Mouse (Mus musculus) neural tube, embryonic 12.5 days (tissue): ENCODE measurements around the gene Pfkp. TPM values are rescaled to one million over a fixed set of nuclear protein-coding genes. Genes with fewer than 3 reads are reported as not detected.

Experiments
- ATAC-seq: fragments of 200-750 bp; cut with Nextera tagmentation; 2 replicates; pipeline ENCODE4 v1.8.0; 2017; ENCODE audit warnings: low read depth, mild to moderate bottlenecking, moderate TSS enrichment, moderate library complexity; ENCODE audit not compliant: low FRiP score
- H3K27ac ChIP-seq: fragments of 300-500 bp; sonication (generic); 2 replicates; pipeline ENCODE4 v1.5.1; 2016
- H3K27me3 ChIP-seq: fragments of 300-500 bp; sonication (generic); replicated peaks from 2 replicates; pipeline ENCODE4 v1.6.1; 2016; ENCODE audit warnings: mild to moderate bottlenecking
- H3K36me3 ChIP-seq: fragments of 300-500 bp; sonication (generic); 2 replicates; pipeline ENCODE4 v1.6.1; 2016; ENCODE audit warnings: mild to moderate bottlenecking
- H3K4me1 ChIP-seq: fragments of 300-500 bp; sonication (generic); 2 replicates; pipeline ENCODE4 v1.6.1; 2016
- H3K4me2 ChIP-seq: fragments of 300-500 bp; sonication (generic); replicated peaks from 2 replicates; pipeline ENCODE4 v1.6.1; 2016; ENCODE audit warnings: mild to moderate bottlenecking
- H3K4me3 ChIP-seq: fragments of 300-500 bp; sonication (generic); 2 replicates; pipeline ENCODE4 v1.5.1; 2016
- H3K9ac ChIP-seq: fragments of 300-500 bp; sonication (generic); 2 replicates; pipeline ENCODE4 v1.6.1; 2016; ENCODE audit warnings: mild to moderate bottlenecking
- H3K9me3 ChIP-seq: fragments of 300-500 bp; sonication (generic); 2 replicates; pipeline ENCODE4 v1.6.1; 2016; ENCODE audit warnings: mild to moderate bottlenecking
- WGBS: fragments of 180-500 bp; shearing (Covaris S2); methylation state at CpG from one replicate; pipeline ENCODE4 v1.1.7; 2016; 5-methylcytosine and 5-hydroxymethylcytosine counted together
- polyA plus RNA-seq: library from polyadenylated mRNA; unstranded; fragments of >200 nt; fragmentation: Nextera tagmentation; extraction: Ambion mirVana; gene quantifications from 2 replicates; pipeline ENCODE4 v1.2.1, GENCODE M21; 2016

Pfkp gene
- polyA plus RNA-seq, 1 experiment from 2014 or later, result 105 TPM

DNA sequence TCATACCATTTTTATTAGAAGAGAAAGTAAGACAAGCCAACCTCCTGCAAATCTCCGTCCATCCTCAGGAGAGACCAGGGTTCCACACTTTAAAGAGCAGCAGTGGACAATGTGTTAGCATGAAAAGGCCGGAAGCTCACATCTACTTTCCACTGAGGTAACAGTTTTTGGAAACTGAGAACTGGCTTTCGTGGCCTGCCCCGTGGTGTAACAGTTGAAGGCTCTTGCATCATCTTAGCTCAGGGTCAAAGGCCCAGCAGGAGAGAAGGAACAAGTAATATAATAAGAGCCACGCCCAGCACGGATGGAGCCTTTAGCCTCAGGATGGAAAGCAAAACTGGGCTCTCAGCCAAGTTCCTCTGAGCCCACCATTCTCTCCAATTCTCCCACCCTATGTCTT is 12.1 kb downstream of the Pfkp start:
- H3K36me3 ChIP-seq, result no peaks in the 10 kb centered on the region
- no peaks in the 10 kb centered on the region for H3K9me3 ChIP-seq
- peaks cover 7% of the 10 kb centered on the region; the same call in 1 of the 2 replicates for H3K4me1 ChIP-seq
- H3K4me2 ChIP-seq, result no peak overlapping the region
- no peak overlapping the region for H3K9ac ChIP-seq
- no peak overlapping the region for H3K27ac ChIP-seq
- no peak overlapping the region for H3K4me3 ChIP-seq
- ATAC-seq, result no peak
- 81% methylated on average over 6 of the region's 6 CpGs for WGBS
- no peaks in the 10 kb centered on the region for H3K27me3 ChIP-seq

DNA sequence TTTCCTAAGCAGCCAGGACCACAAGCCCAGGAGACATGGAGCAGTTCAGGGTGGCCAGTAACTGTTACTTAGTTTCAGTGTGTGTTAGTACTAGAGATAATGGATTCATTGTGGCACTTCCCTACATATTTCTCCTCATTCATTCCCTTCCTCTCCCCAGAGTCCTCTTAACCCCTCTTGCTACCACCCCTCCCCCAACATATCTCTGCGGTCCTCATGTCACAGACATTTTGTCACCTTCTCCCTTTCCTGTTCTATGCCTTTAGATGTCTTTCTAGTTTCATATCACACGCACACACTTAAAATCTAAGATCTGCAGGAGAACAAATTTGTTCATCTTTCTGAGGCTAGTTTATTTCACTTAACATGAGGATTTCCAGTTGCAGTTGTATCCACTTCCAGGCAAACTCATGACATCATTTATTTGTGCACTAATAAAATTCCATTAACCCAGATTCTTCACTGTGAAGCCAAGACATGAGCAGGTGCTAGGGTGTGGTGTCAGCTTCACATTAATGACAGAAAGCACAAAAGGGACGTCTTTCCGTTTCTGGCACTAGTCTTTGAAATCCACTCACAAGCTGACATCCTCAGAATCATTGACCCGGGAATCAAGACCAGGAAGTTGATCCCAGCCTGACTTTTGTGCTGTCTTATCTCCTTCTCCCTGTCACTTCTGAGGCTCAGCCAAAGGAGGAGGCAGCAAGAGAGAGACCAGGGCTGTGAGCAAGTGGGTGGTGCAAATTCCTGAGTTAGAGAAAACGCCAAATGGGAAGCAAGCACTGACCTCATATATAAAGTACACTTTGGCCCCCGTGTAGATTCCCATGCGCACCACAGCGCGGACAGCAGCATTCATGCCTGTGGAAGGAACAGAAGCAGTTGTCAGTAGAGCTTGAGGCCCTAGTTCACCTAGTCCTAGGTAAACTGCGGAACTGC is 13.2 kb downstream of the Pfkp start:
- H3K4me1 ChIP-seq, result peaks cover 7% of the 10 kb centered on the region; the same call in 1 of the 2 replicates
- ATAC-seq, result no peak
- H3K4me2 ChIP-seq, result no peak overlapping the region
- 83% methylated on average over 11 of the region's 11 CpGs for WGBS
- no peak overlapping the region for H3K27ac ChIP-seq
- no peak overlapping the region for H3K4me3 ChIP-seq
- H3K27me3 ChIP-seq, result no peaks in the 10 kb centered on the region
- no peak overlapping the region for H3K9ac ChIP-seq
- H3K36me3 ChIP-seq, result no peaks in the 10 kb centered on the region
- no peaks in the 10 kb centered on the region for H3K9me3 ChIP-seq

DNA sequence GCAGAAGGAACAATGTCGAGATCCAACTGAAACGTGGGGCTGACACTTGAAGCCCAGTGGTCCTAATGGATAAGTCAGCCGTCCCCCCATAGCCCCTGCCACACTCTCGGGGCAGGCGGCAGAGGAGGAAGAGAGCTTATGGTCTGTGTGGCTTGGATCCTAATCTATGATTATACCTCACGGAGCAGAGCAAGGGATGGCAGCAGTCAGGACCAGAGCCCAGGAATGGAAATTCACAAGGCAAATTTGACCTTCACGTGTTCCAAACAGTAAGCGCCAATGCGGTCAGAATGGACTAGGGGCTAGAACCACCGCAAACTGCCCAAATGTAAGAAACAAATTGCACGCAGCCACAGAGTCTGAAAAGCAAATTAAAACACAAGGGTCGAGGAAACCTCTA is 14.5 kb downstream of the Pfkp start:
- H3K9ac ChIP-seq, result no peak overlapping the region
- H3K36me3 ChIP-seq, result no peaks in the 10 kb centered on the region
- no peaks in the 10 kb centered on the region for H3K27me3 ChIP-seq
- peaks cover 7% of the 10 kb centered on the region; the same call in 1 of the 2 replicates for H3K4me1 ChIP-seq
- WGBS, result 88% methylated on average over 12 of the region's 12 CpGs
- no peak overlapping the region for H3K4me2 ChIP-seq
- H3K4me3 ChIP-seq, result no peak overlapping the region
- no peak for ATAC-seq
- H3K9me3 ChIP-seq, result no peaks in the 10 kb centered on the region
- H3K27ac ChIP-seq, result no peak overlapping the region

DNA sequence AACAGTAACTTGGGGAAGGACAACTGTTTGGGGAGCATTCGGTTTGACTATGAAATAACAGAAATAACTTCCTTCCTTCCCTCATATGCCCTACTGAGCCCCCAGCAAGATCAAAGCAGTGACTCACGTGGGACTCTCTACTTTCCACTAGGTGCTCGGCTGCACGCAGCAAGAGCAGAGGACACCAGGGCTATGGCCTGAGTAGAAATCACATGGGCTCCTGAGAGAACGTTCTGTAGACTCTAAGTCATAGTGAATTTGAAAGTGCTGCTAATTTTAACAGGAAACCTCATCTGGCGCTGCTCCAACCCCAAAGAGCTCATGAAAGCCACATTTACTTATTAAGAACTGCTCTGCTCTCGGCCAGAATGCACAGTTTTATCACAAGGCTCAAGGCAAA is 15.1 kb downstream of the Pfkp start:
- Histone ChIP-seq H3K27me3 (no peaks in the 10 kb centered on the region), H3K36me3 (no peaks in the 10 kb centered on the region), H3K4me2 (no peak overlapping the region), H3K9me3 (no peaks in the 10 kb centered on the region), H3K4me1 (peaks cover 7% of the 10 kb centered on the region; the same call in 1 of the 2 replicates), H3K27ac (no peak overlapping the region), H3K4me3 (no peak overlapping the region), H3K9ac (no peak overlapping the region)
- ATAC-seq, result no peak
- WGBS, result 77% methylated on average over 7 of the region's 7 CpGs

DNA sequence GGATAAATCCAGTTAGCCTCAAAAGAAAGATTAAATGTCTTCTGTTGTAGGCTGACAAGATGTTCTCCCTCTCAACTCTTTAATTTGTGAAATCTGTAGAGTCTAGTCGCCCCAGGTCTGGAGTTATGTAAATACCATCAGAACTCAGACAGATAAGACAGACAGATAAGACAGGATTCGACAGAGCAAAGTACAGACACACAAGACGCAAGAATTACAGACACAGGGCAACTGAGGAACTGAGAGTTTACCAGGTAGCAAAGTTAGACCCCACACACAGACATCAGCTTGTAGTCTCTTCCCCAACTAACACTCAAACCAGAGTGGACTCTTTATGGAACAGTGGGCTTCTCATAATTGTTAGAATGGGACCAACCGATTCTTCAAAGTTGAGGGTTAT is 15.6 kb downstream of the Pfkp start:
- no peak overlapping the region for H3K27ac ChIP-seq
- H3K4me2 ChIP-seq, result no peak overlapping the region
- no peak for ATAC-seq
- H3K36me3 ChIP-seq, result no peaks in the 10 kb centered on the region
- no peaks in the 10 kb centered on the region for H3K27me3 ChIP-seq
- H3K4me1 ChIP-seq, result peaks cover 7% of the 10 kb centered on the region; the same call in 1 of the 2 replicates
- H3K9me3 ChIP-seq, result no peaks in the 10 kb centered on the region
- H3K9ac ChIP-seq, result no peak overlapping the region
- 89% methylated on average over 4 of the region's 4 CpGs for WGBS
- no peak overlapping the region for H3K4me3 ChIP-seq

DNA sequence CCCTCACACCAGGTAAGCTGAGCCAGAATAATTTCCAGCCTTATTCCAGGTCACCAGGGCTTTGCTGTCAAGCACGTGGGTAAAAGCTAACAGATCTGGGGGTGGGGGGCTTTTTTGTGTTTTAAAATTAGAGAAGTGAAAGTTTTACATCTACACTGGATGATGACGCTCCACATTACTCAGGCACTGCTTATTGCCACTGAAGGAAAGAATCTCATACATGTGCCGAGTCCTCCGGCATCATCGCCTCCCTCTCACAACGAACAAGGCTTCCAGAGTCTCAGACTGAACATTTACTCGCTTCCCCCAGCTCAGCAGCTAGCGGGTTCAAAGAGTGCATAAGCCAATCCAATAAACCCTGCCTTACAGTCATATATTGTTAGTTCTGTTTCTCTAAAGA is 16.1 kb downstream of the Pfkp start:
- Histone ChIP-seq H3K4me2 (no peak overlapping the region), H3K36me3 (no peaks in the 10 kb centered on the region), H3K27me3 (no peaks in the 10 kb centered on the region), H3K4me3 (no peak overlapping the region), H3K4me1 (peaks cover 7% of the 10 kb centered on the region; the same call in 1 of the 2 replicates), H3K9me3 (no peaks in the 10 kb centered on the region), H3K27ac (no peak overlapping the region), H3K9ac (no peak overlapping the region)
- no peak for ATAC-seq
- 83% methylated on average over 8 of the region's 8 CpGs for WGBS

DNA sequence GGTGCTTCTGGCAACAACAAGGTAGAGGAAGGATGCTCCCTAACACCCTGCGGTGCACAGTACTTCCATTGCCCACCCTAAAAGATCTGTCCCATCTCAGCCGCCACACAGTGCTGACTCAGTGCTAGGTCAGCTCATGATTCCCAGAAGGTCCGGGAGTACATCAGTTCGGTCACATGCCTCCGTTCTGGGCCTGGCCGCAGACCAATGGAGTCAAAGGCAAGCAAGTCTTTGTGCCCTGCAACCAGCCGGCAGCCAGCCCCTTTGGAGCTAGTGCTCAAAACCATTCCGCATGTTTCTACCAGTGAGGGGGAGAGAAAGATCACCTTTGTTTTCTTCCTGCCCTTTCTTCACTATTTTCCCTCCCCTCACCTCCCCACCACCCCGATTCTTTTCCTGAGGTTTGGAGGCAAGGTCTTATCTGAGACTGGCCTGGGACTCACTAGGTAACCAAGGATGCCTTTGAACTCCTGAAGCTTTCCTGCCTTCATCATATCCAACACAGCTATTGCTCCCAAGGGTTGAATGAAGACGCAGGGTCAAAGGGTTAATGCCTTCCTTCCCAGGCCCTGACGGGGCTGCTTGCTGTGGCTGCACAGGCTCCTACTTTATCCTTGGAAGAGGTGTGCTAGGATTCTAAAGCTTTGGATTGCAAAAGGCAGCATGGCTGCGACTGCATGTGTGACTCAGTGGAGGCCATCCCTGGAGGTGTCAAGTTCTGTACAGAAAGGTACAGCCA is 16.6 kb downstream of the Pfkp start:
- Histone ChIP-seq H3K4me3 (no peak overlapping the region), H3K27me3 (no peaks in the 10 kb centered on the region), H3K9ac (no peak overlapping the region), H3K36me3 (no peaks in the 10 kb centered on the region), H3K9me3 (no peaks in the 10 kb centered on the region), H3K27ac (no peak overlapping the region), H3K4me1 (peaks cover 7% of the 10 kb centered on the region; the same call in 1 of the 2 replicates), H3K4me2 (no peak overlapping the region)
- 74% methylated on average over 12 of the region's 12 CpGs for WGBS
- peak; percentile 29; the same call in 1 of the 2 replicates for ATAC-seq

DNA sequence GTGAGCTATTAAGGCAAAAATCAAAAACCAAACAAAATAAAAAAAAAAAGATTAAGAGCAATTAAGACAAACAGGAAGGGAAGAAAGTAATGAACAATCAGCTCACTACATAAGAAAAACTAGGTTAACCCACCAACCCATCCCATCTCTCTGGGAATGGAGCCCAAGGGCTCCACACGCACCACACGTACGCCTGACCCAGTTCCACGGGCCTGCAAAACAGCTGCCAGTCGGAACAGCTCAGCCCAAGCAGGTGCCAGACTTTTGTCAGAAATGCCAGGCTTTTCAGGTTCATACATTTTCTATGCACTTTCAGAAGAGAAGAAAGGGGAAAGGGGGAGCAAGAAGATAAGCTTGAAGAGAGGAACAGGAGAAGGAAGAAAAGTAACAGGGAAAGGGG is 17.9 kb downstream of the Pfkp start:
- 92% methylated on average over 5 of the region's 5 CpGs for WGBS
- Histone ChIP-seq H3K36me3 (no peaks in the 10 kb centered on the region), H3K9ac (no peak overlapping the region)

DNA sequence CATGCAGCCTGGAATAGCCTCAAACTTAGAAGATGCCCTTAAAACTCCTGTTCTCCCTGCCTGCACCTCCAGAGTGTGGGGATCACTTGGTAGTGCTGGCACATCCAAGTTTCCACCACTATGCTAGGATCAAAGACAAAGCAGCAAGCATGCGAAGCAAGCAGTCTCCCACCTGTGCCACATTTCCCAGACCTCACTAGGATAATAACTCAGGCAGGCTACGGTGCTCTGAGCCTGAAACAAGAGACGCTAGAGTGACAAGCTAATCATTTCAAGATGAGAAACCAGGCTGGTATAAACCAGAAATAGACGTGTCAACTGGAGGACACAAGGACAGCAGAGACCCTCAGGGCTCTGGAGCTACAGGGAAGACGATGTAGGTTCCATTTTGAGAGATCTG is 18.6 kb downstream of the Pfkp start:
- no peak for ATAC-seq
- WGBS, result 68% methylated on average over 5 of the region's 5 CpGs

More for the DNA sequence above, 17.9 kb downstream of the Pfkp start:
- H3K9me3 ChIP-seq, result no peaks in the 10 kb centered on the region
- no peak overlapping the region for H3K4me3 ChIP-seq
- no peak overlapping the region for H3K27ac ChIP-seq
- H3K4me2 ChIP-seq, result no peak overlapping the region
- no peak for ATAC-seq
- no peaks in the 10 kb centered on the region for H3K27me3 ChIP-seq
- H3K4me1 ChIP-seq, result peaks cover 7% of the 10 kb centered on the region; the same call in 1 of the 2 replicates

DNA sequence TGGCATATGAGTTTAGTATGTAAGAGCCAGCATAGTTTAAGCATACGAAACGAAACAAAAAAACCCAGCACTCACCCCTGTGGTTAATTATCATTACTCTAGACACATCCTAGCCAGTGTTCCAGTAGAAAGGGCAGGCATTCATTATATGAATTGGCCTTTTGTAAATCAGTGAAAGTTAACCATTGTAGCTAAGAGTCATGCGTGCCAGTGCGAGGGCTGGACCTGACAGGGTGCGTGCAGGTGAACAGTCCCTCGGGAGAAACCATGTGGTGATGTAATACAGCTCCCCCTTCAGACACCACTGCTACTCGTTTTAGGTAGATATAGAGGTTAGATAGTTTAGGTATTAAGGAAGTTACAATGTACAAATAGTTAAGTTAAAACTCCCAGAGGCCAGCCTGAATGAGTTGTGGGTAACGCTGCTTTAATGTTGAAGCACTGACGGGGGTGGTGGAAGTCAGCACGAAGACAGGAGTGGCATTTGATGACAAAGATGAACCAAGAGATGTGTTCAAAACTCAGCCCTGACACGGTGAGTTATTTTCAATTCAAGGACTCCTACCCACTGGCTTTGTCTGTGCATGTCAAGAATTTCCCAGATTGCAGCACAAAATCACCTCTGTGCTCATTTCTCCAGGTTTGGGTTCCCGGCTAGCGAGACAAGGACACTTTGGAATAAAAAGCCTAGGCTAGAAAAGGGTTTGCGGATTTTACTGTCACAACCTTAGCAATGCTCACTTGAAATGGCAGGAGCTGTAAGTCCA is 19.4 kb downstream of the Pfkp start:
- Histone ChIP-seq H3K27me3 (no peaks in the 10 kb centered on the region), H3K27ac (no peak overlapping the region), H3K9me3 (no peaks in the 10 kb centered on the region), H3K4me1 (peaks cover 7% of the 10 kb centered on the region; the same call in 1 of the 2 replicates), H3K4me2 (no peak overlapping the region), H3K9ac (no peak overlapping the region), H3K36me3 (no peaks in the 10 kb centered on the region), H3K4me3 (no peak overlapping the region)
- no peak for ATAC-seq
- 84% methylated on average over 14 of the region's 14 CpGs for WGBS

More for the DNA sequence above, 18.6 kb downstream of the Pfkp start:
- Histone ChIP-seq H3K4me2 (no peak overlapping the region), H3K4me1 (peaks cover 7% of the 10 kb centered on the region; the same call in 1 of the 2 replicates), H3K27ac (no peak overlapping the region), H3K4me3 (no peak overlapping the region), H3K27me3 (no peaks in the 10 kb centered on the region), H3K9me3 (no peaks in the 10 kb centered on the region), H3K9ac (no peak overlapping the region), H3K36me3 (no peaks in the 10 kb centered on the region)

DNA sequence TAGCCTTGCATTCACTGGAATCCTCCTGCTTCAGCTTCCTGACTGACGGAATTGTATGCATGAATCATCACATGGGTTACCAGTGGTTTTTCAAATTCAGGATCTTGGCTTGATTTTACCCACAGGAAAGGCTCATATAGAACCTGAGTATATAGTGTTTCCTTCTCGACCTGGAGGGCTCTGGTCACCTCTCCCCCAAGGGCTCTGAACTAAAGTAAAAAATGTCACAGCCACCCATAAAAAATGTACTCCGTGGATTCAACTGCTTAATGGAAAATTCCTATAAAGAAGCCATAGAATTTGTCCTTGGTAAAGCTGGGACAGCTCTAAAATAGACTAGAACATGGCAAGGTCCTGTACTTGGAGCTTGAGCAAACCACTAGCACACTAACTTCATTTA is 20.3 kb downstream of the Pfkp start:
- Histone ChIP-seq H3K9ac (no peak overlapping the region), H3K4me2 (no peak overlapping the region), H3K4me1 (peaks cover 7% of the 10 kb centered on the region; the same call in 1 of the 2 replicates), H3K9me3 (no peaks in the 10 kb centered on the region), H3K4me3 (no peak overlapping the region), H3K36me3 (no peaks in the 10 kb centered on the region), H3K27ac (no peak overlapping the region), H3K27me3 (no peaks in the 10 kb centered on the region)
- WGBS, result 92% methylated on average over 3 of the region's 3 CpGs
- ATAC-seq, result no peak

DNA sequence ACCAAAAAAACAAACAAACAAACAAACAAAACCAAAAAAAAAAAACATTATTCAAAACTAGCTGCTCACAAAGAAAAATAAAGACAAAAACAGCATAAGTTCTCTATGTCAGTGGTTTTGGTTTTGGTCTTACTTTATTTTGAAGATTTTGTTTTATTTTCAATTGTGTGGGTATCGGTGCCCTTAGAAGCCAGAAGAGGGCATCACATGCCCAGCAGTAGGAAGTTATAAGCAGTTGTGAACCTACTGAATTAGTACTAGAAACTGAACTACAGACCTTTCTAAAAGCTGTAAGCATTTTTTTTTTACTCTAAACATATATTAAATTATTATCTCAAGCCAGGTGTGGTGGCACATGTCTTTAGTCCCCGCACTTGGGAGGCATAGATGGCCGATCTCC is 21.2 kb downstream of the Pfkp start:
- Histone ChIP-seq H3K9ac (no peak overlapping the region), H3K36me3 (no peaks in the 10 kb centered on the region), H3K4me3 (no peak overlapping the region), H3K9me3 (no peaks in the 10 kb centered on the region), H3K27me3 (no peaks in the 10 kb centered on the region), H3K4me2 (no peak overlapping the region), H3K27ac (no peak overlapping the region), H3K4me1 (peaks cover 3% of the 10 kb centered on the region; the same call in 1 of the 2 replicates)
- WGBS, result 90% methylated on average over 3 of the region's 3 CpGs
- ATAC-seq, result no peak
